Comparison of ENCODE assay signal across 14 mouse cellular contexts in genomic region chr14:25156171-25156570, GRCm38 (mm10).
A peak's percentile ranks its signal among the peaks of the same experiment; 100 is the strongest.
DNase-seq lines count a peak whose midpoint lies in the region; ATAC-seq and TF ChIP-seq lines count a peak whose summit lies in the region.
"Had no signal": no experiment of that assay in that cellular context is flagged by ENCODE, and none has a peak within 500 bp of the region (broad histone marks: within the 10 kb centered on the region; RNA-seq: fewer than 3 reads in every experiment).

No protein-coding gene starts in this region.

- ATAC-seq in midbrain, embryonic 14.5 days (ENCODE audit: low FRiP score, low TSS enrichment), result no peak
- ATAC-seq in midbrain, embryonic 11.5 days (ENCODE audit: low FRiP score), result no peak
- peak; percentile 87 for ATAC-seq in heart, postnatal 0 days (ENCODE audit: insufficient read depth, low read depth)
- ATAC-seq: liver, postnatal 0 days had no signal

- no peak overlapping the region for H3K4me3 ChIP-seq in midbrain, embryonic 14.5 days (replicated peaks; ENCODE audit: low read depth, low read length)
- no peak overlapping the region for H3K4me3 ChIP-seq in midbrain, embryonic 11.5 days (ENCODE audit: low read depth, low read length)
- no peak overlapping the region for H3K4me3 ChIP-seq in heart, postnatal 0 days (ENCODE audit: low read depth, low read length)
- H3K4me3 ChIP-seq: forebrain, embryonic 10.5 days; hindbrain, embryonic 15.5 days; neural tube, embryonic 13.5 days had no signal

- WGBS in midbrain, embryonic 14.5 days, result 47% methylated on average over 9 of the region's 9 CpGs
- WGBS in midbrain, embryonic 11.5 days, result 73% methylated on average over 9 of the region's 9 CpGs
- WGBS in heart, postnatal 0 days, result 23% methylated on average over 9 of the region's 9 CpGs

- H3K9ac ChIP-seq in midbrain, embryonic 14.5 days (replicated peaks; ENCODE audit: low read length), result no peak overlapping the region
- H3K9ac ChIP-seq in midbrain, embryonic 11.5 days (ENCODE audit: low read length), result no peak overlapping the region
- H3K9ac ChIP-seq in heart, postnatal 0 days (replicated peaks; ENCODE audit: low read depth, low read length), result no peak overlapping the region
- H3K9ac ChIP-seq: hindbrain, embryonic 15.5 days; liver, postnatal 0 days; neural tube, embryonic 13.5 days had no signal

- H3K27me3 ChIP-seq in midbrain, embryonic 14.5 days (ENCODE audit: control insufficient read depth, insufficient read depth, low read length), result no peaks in the 10 kb centered on the region
- H3K27me3 ChIP-seq in midbrain, embryonic 11.5 days (ENCODE audit: control insufficient read depth, insufficient read depth, low read length), result no peaks in the 10 kb centered on the region
- no peaks in the 10 kb centered on the region for H3K27me3 ChIP-seq in heart, postnatal 0 days (ENCODE audit: control insufficient read depth, insufficient read depth, low read length)
- H3K27me3 ChIP-seq: hindbrain, embryonic 15.5 days; neural tube, embryonic 13.5 days had no signal

- peak overlapping the region; percentile 50; the same call in 1 of the 2 replicates for H3K27ac ChIP-seq in midbrain, embryonic 14.5 days (replicated peaks; ENCODE audit: low read depth, low read length)
- H3K27ac ChIP-seq in midbrain, embryonic 11.5 days (ENCODE audit: low read depth, low read length), result no peak overlapping the region
- peak overlapping the region; percentile 87 for H3K27ac ChIP-seq in heart, postnatal 0 days (ENCODE audit: low read depth)
- H3K27ac ChIP-seq: neural tube, embryonic 13.5 days had no signal

- DNase-seq in adrenal gland, adult (ENCODE audit: inconsistent age in 2 of 2, low spot score in 1 of 2), result peak; percentile 32 to 39
- no peak for DNase-seq in adrenal gland, postnatal 4 days (ENCODE audit: low spot score in 2 of 2)
- DNase-seq in midbrain, embryonic 14.5 days, result no peak
- DNase-seq in midbrain, embryonic 11.5 days (ENCODE audit: low spot score, missing footprints), result no peak
- peak; percentile 87 for DNase-seq in heart, postnatal 0 days (ENCODE audit: low spot score)
- DNase-seq in retina, embryonic 14.5 days (ENCODE audit: low spot score), result peak; percentile 28
- no peak for DNase-seq in left cerebral cortex, postnatal 14 days (ENCODE audit: low spot score in 2 of 2)
- DNase-seq in embryo, embryonic 9.5 days (ENCODE audit: extremely low spot score), result no peak
- DNase-seq: kidney, postnatal 36 days; left cerebral cortex, postnatal 4 days; liver, postnatal 0 days had no signal

- peaks cover 10% of the 10 kb centered on the region; the same call in 1 of the 2 replicates for H3K4me1 ChIP-seq in midbrain, embryonic 14.5 days (ENCODE audit: control insufficient read depth, insufficient read depth, low read length)
- no peaks in the 10 kb centered on the region for H3K4me1 ChIP-seq in midbrain, embryonic 11.5 days (ENCODE audit: control insufficient read depth, insufficient read depth, low read length)
- peaks cover 31% of the 10 kb centered on the region for H3K4me1 ChIP-seq in heart, postnatal 0 days (ENCODE audit: control insufficient read depth, insufficient read depth)

- intact Hi-C loops in left cerebral cortex, postnatal 14 days (cut with DNase I), result no loop called here

- no peaks in the 10 kb centered on the region for H3K36me3 ChIP-seq in midbrain, embryonic 14.5 days (ENCODE audit: control insufficient read depth, insufficient read depth, low read length)
- no peaks in the 10 kb centered on the region for H3K36me3 ChIP-seq in midbrain, embryonic 11.5 days (ENCODE audit: control insufficient read depth, insufficient read depth, low read length)
- H3K36me3 ChIP-seq in heart, postnatal 0 days (replicated peaks; ENCODE audit: control insufficient read depth, insufficient read depth, low read length), result no peaks in the 10 kb centered on the region
- H3K36me3 ChIP-seq: forebrain, embryonic 10.5 days; hindbrain, embryonic 15.5 days; neural tube, embryonic 13.5 days had no signal

- no peak overlapping the region for H3K4me2 ChIP-seq in midbrain, embryonic 14.5 days (ENCODE audit: low read length)
- no peak overlapping the region for H3K4me2 ChIP-seq in midbrain, embryonic 11.5 days
- H3K4me2 ChIP-seq in heart, postnatal 0 days (ENCODE audit: low read depth, low read length), result 0 out of 2 replicates have a peak overlapping the region, but pooled peaks have one; percentile 1
- H3K4me2 ChIP-seq: hindbrain, embryonic 15.5 days; neural tube, embryonic 13.5 days had no signal

- no peak for TF ChIP-seq EP300 in heart, postnatal 0 days (IDR thresholded peaks at IDR 0.05; ENCODE audit: low read depth)

- H3K9me3 ChIP-seq in midbrain, embryonic 14.5 days (ENCODE audit: control insufficient read depth, low read length), result no peaks in the 10 kb centered on the region
- H3K9me3 ChIP-seq in midbrain, embryonic 11.5 days (ENCODE audit: control insufficient read depth, low read length), result no peaks in the 10 kb centered on the region
- H3K9me3 ChIP-seq in heart, postnatal 0 days (replicated peaks; ENCODE audit: control insufficient read depth, low read length), result no peaks in the 10 kb centered on the region
- H3K9me3 ChIP-seq: forebrain, embryonic 10.5 days; hindbrain, embryonic 15.5 days; neural tube, embryonic 13.5 days had no signal

- no peak for TF ChIP-seq CTCF in heart, postnatal 0 days (IDR thresholded peaks at IDR 0.05; ENCODE audit: low read depth)

Comparison
In these comparisons a context has a peak if more than half of its experiments do, and no peak if none do; other contexts are left out.
1. DNase-seq: peak in adrenal gland, adult (2 of 2), heart, postnatal 0 days (single experiment) and retina, embryonic 14.5 days (single experiment); none in adrenal gland, postnatal 4 days (0 of 2), midbrain, embryonic 14.5 days (single experiment), midbrain, embryonic 11.5 days (single experiment), left cerebral cortex, postnatal 14 days (0 of 2) and embryo, embryonic 9.5 days (single experiment).